Mouse (Mus musculus) CD4-positive helper T cell, adult 2 months (primary cell): ENCODE data around the gene Clptm1l.

Source experiments
- DNase-seq: peaks from one replicate; pipeline ENCODE4 v3.0.0-alpha.2; 2012; ENCODE audit warnings: low read depth, missing footprints, low spot score

The Clptm1l gene

DNA sequence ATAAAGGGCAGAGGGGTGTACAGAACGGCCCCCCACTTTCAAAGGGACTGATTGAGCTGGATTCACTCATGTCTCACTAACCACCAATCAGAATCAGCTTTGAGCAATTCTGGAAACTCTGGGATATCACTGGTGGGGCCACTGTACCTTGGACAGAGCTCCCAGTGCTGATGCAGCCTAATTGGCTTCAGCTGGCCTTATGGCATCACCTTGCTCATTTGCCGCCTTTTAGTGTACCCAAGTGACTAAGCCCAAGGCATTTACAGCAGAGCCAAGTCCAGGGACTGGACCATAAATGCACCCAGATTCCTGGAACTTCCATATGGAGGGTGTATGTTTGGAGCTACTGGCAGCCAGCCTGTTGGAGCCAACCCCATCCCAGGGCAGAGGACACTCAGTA is 55.1 kb downstream of the Clptm1l start:
- no peak for DNase-seq

GRCm38 (mm10) chr13:73660163-73660695 is 56.4 kb downstream of the Clptm1l start:
- DNase-seq = no peak
